Mouse (Mus musculus): ENCODE results near the gene Chaf1a.

DNA sequence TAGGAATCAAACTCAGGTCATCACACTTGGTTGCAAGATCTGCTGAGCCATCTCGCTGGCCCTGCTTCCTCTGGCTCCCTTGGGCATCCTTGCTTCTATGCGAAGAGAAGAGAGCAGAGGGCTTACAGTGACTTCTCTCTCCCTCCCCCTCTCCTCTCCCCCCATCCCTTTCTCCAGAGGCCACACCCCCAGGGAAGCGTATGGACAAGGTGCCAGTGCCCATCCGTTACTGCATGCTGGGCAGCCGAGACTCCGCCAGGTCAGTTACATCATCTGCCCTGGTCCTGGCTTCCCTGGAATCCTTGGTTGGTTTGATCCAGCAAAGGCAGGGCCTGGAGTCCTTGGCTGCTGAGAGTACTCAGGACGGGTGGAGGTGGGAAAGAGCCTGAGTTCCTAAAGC lies 28.8 kb upstream of the Chaf1a start:
- TF ChIP-seq CTCF (IDR thresholded peaks at IDR 0.05; ENCODE audit: control insufficient read depth, insufficient read depth, insufficient replicate concordance, low read depth, low read length) (no peak), POLR2A (IDR thresholded peaks at IDR 0.05; ENCODE audit: control insufficient read depth, low read depth, low read length) (no peak)

All from testis, adult 2 months (tissue).